Mouse (Mus musculus) kidney, adult 11 months (tissue): ENCODE data around the gene Eme2.

Experiments
- DNase-seq: peaks from one replicate; pipeline ENCODE4 v3.0.0; 2022

The Eme2 gene

DNA sequence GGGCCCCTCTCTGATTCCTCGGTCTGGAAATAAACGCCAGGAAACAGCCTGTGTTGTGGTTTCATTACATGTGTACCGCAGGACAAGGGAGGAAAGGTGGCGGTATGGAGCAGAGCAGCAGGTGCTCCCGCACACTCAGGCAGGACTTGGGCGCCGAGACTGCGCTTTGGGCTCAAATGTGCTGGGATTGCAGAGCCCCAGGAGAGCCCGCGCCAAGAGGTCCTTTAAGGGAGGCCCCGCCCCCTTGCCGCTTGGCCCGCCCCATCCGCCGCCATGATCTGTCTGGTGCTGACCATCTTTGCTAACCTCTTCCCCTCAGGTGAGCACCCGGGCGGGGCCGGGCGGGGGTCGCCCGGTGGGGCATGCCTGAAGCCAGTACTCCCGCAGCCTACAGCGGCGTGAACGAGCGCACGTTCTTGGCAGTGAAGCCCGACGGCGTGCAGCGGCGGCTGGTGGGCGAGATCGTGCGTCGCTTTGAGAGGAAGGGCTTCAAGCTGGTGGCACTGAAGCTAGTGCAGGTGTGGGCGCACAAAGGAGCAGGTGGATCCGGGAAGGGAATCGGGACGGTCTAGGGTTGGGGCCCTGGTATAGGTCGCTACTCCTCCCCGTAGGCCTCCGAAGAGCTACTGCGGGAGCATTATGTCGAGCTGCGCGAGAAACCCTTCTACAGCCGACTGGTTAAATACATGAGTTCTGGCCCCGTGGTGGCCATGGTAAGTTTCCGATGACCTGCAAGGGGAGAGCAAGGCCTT, 1.5 kb upstream of the Eme2 start, which contains the start of gene Nme3:
Gene Nme3 (plus strand): TSS at position 260 of the 752 bp plus-strand sequence.
- DNase-seq: peak; percentile 79

- DNase-seq: no peak
Measured at GRCm38 (mm10) chr17:24895571-24896240, 819 bp upstream of the Eme2 start.

DNA sequence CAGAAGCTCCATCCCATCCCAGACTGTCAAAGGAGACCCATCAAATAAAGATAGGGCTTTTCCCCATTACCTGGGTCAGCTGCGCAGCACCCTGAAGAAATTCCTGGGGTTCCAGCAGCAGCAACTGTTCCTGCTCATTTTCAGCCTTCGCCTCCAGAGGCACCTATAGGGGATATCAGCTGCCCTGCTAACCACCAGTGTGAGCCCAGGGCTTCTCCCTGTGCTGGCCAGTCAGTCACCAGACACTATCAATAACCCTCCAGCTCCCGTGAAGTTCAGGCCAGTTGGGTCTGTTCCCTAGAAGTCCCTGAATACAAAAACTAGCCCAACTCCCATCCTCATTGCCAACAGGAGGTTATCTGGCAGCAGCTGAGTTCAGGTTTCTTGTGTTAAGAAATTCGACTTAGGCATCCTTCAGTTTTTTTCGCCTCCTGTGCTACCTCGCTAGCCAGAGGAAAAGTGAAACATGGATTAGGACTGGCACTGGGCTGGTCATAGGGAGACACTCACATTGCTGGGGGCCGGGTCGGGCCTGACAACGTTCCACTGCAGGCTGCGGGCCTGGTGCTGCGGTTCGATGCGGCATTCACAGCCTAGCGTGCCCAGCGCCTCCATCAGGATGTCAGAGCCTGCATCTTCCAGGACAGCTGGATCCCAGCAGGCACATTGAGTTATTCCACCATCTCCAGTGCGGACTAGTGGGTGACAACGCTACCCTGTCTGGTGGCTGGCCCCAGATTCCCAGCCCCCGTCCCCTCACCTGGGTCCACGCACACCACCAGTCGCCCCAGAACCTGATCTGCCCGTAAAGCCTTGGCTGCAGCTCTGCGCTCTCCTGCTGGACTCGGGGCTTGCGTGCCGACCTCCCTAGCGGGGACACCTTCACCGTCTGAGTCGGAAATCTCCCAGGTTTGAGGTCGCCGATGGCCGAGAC, 559 bp downstream of the Eme2 start:
- no peak for DNase-seq

GRCm38 (mm10) chr17:24893276-24893675, 1.6 kb downstream of the Eme2 start:
- no peak for DNase-seq

- DNase-seq: no peak
Measured at GRCm38 (mm10) chr17:24892785-24893184, 2.1 kb downstream of the Eme2 start.

- DNase-seq: no peak
Measured at GRCm38 (mm10) chr17:24891321-24891720, 3.6 kb downstream of the Eme2 start.

GRCm38 (mm10) chr17:24890151-24891092, 4.5 kb downstream of the Eme2 start:
- DNase-seq: no peak

- DNase-seq: no peak
Measured at GRCm38 (mm10) chr17:24888862-24889261, 6.0 kb downstream of the Eme2 start.

DNA sequence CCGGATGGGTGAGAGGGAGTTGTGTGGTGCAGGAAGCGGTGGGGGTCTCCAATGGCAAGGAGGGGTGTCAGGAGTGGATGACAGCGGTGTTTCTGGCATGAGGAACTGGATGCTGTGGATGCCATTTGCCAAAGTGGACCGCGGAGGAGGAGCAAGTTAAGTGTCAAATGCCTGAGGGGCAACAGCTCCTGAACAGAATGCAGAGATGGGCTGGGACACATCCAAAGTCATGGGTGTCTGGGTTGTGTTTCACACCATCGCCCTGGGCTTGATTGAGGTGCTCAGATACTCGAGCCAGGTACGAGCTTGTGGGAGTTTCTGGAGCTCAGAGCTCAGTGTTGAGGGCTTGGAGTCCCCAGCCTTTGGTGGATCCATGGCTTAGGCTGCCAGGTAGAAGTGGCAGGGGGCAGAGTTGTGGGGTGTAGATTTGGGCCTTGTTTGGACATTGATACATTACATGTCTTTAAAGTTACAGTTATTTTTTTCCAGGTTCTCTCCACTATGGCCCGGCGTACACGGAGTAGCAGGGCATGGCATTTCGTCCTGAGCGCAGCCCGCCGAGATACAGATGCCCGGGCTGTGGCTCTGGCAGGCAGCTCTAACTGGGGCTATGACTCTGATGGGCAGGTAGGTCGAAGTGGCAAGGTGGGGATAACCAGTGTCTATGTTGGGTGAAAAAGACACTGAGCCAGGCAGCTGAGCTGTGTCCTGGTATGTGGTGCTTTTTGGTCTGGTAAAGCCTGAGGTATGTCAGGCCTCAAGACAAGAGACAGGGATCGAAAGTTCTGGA, 7.4 kb downstream of the Eme2 start:
- no peak for DNase-seq

DNA sequence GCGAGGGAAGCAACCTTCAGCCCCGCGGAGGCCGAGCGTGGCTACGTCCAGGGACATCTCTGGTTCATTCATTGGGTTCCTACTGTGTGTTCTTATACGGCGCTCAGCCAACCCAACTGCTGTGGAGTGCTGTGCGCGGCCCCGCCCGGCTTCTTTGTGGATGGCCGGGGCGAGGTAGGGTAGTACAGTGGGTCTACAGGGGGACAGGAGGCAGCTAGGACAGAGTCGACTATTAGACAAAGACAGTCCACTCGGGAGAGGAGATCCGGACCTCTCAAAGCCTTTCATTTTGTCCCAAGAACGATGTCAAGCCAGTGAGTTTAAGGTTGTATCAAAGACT, 8.0 kb downstream of the Eme2 start:
- DNase-seq: no peak

DNA sequence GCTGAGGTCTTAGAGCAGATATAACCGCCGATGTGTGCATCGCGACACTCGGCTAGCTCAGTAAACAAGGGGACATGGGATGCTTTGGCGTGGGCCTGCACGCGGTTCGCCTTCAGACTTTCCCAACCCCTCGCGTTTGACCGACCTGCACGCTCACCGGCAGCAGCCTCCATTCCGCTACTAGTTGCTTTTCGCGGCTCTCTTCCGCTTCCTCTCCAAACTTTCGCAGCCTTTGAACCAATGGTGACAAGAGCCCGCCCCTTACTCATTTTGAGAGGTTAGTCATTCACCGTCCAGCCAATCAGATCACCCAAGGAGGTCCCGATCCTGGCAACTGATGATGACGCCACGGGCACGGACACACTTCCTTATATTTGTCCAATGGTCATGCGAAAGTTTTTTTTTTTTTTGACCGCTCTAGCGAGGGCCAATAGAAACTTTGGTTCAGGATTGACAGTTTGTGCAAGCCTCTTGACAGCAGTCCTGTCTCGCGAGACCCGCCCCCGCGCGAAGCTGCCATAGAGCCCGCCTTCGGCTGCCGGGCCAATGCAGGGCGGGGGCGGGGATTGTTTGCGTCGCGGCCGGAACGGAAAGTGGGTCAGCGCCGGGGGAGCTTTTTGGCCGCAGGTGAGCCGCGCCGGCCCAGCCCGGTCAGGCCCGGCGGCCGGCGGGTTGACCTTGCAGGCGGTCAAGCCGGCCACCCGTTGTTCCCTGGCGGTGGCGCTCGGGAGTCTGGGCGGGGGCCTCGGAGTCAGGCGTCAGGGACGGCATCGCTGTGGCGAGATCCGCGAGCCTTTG, 8.6 kb downstream of the Eme2 start, which contains the start of the genes Nubp2 and Spsb3:
Gene Nubp2 (minus strand): TSS at position 216 of the 798 bp plus-strand sequence.
Gene Spsb3 (plus strand): TSS at position 510 of the 798 bp plus-strand sequence.
- DNase-seq: peak; percentile 100

- DNase-seq: no peak
Measured at GRCm38 (mm10) chr17:24885356-24886133, 9.3 kb downstream of the Eme2 start.

DNA sequence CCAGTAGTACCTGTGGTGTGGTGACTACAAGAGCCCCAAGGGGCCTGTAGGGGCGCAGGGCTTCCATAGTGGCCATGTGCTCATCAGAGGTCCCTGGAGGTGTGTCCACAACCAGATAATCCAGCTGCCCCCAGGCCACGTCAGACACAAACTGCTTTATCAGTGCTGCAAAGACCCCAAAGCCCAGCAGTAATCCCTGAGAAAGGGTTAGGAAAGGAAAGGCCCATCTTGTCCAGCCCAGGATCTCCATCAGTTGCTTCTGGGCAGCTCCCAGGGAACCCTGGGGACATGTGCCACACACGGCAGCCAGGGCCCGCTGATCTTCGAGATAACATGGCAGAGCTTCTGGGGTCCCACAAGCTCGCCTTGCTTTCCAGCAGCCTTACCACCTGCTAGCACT, 10.5 kb downstream of the Eme2 start:
- no peak for DNase-seq

- peak; percentile 53 for DNase-seq
Measured at GRCm38 (mm10) chr17:24881738-24882440, 13.0 kb downstream of the Eme2 start.

GRCm38 (mm10) chr17:24878531-24878930, 16.4 kb downstream of the Eme2 start:
- peak; percentile 63 for DNase-seq

DNA sequence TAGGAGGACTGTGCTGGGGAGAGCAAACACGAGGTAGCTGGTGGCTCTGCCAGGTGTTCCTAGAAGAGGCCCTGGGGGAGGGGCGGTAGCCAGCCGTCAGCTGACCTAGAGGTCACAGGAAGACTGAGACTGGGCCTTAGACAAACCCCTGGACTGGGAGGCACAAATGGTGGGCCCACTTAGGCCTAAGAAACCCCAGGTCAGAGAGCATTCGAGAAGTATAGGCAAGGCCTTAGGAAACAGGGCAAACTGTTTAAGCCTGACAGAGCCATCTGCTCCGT, 16.8 kb downstream of the Eme2 start:
- DNase-seq: peak; percentile 94

GRCm38 (mm10) chr17:24877336-24878116, 17.4 kb downstream of the Eme2 start:
- peak; percentile 76 for DNase-seq

DNA sequence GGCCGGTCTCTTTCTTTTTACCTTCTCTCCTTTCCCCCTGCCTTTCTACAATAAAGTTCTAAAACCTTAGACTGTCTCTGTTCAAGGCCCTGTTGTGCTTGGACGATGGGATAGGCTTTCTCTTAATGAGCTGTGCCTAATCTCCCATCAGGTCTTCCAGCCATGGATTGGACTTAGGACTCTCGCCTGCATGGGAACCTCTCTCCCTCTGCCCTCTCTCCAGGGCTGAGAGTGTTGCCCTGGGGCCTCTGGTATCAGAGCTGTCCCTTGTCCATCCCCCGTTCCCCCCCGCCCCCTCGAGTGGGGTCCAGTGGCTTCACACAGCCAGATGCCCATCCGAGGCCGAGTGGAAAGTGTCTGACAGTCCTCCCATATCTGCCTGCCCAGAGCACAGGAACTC, 19.9 kb downstream of the Eme2 start:
- no peak for DNase-seq
